Mouse (Mus musculus) limb, embryonic 12.5 days (tissue): ENCODE data around the gene Megf6. TPM values are rescaled to one million over a fixed set of nuclear protein-coding genes. Genes with fewer than 3 reads are reported as not detected.

ENCODE experiments used
- ATAC-seq: fragments of 200-750 bp; cut with Nextera tagmentation; 2 replicates; pipeline ENCODE4 v1.8.0; 2017; ENCODE audit warnings: low read depth, moderate TSS enrichment; ENCODE audit not compliant: insufficient number of reproducible peaks, insufficient read depth, low FRiP score, low TSS enrichment
- H3K27ac ChIP-seq: fragments of 300-500 bp; sonication (generic); 2 replicates; pipeline ENCODE4 v1.5.1; 2016; ENCODE audit warnings: mild to moderate bottlenecking, moderate library complexity
- H3K27me3 ChIP-seq: fragments of 300-500 bp; sonication (generic); 2 replicates; pipeline ENCODE4 v1.6.1; 2016; ENCODE audit warnings: mild to moderate bottlenecking, moderate library complexity
- H3K36me3 ChIP-seq: fragments of 300-500 bp; sonication (generic); 2 replicates; pipeline ENCODE4 v1.6.1; 2016; ENCODE audit warnings: mild to moderate bottlenecking, moderate library complexity
- H3K4me1 ChIP-seq: fragments of 300-500 bp; sonication (generic); replicated peaks from 2 replicates; pipeline ENCODE4 v1.6.1; 2016
- H3K4me2 ChIP-seq: fragments of 300-500 bp; sonication (generic); 2 replicates; pipeline ENCODE4 v1.6.1; 2016; ENCODE audit warnings: mild to moderate bottlenecking, moderate library complexity
- H3K4me3 ChIP-seq: fragments of 300-500 bp; sonication (generic); replicated peaks from 2 replicates; pipeline ENCODE4 v1.5.1; 2016; ENCODE audit warnings: mild to moderate bottlenecking
- H3K9ac ChIP-seq: fragments of 300-500 bp; sonication (generic); replicated peaks from 2 replicates; pipeline ENCODE4 v1.6.1; 2016; ENCODE audit warnings: mild to moderate bottlenecking, moderate library complexity
- H3K9me3 ChIP-seq: fragments of 300-500 bp; sonication (generic); 2 replicates; pipeline ENCODE4 v1.6.1; 2016; ENCODE audit warnings: mild to moderate bottlenecking, moderate library complexity
- WGBS: fragments of 180-500 bp; shearing (Covaris S2); methylation state at CpG from one replicate; pipeline ENCODE4 v1.1.7; 2016; 5-methylcytosine and 5-hydroxymethylcytosine counted together
- polyA plus RNA-seq: library from polyadenylated mRNA; unstranded; fragments of >200 nt; fragmentation: Nextera tagmentation; extraction: Ambion mirVana; gene quantifications from 2 replicates; pipeline ENCODE4 v1.2.1, GENCODE M21; 2016

Megf6 gene
- polyA plus RNA-seq, 1 experiment from 2014 or later, result 58.4 TPM

DNA sequence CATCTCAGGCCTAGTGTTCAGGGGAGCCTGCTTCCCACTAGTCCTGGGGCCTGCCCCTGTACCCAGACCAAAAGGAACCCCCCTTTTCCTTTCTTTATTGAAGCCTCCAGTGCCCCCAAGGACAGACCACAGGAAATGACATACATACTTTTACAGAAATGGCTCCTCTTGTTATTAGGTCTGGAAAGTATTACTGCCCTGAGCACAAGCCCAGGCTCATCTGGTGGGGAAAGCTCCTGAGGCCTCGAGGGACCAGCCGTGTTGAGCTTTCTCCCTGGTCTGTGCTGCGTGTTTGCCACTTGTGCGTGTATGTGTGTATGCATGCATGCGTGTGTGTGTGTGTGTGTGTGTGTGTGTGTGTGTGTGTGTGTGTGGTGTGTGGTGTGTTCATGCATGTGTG is 90.2 kb downstream of the Megf6 start:
- peaks cover 10% of the 10 kb centered on the region for H3K4me1 ChIP-seq
- H3K27ac ChIP-seq, result peak overlapping the region; percentile 78
- no peak overlapping the region for H3K4me3 ChIP-seq
- H3K9me3 ChIP-seq, result peaks cover 10% of the 10 kb centered on the region; the same call in 1 of the 2 replicates
- 55% methylated on average over 5 of the region's 5 CpGs for WGBS
- peaks cover 66% of the 10 kb centered on the region for H3K36me3 ChIP-seq
- no peak overlapping the region for H3K9ac ChIP-seq
- peak; percentile 31; the same call in 1 of the 2 replicates for ATAC-seq
- no peaks in the 10 kb centered on the region for H3K27me3 ChIP-seq
- no peak overlapping the region for H3K4me2 ChIP-seq

DNA sequence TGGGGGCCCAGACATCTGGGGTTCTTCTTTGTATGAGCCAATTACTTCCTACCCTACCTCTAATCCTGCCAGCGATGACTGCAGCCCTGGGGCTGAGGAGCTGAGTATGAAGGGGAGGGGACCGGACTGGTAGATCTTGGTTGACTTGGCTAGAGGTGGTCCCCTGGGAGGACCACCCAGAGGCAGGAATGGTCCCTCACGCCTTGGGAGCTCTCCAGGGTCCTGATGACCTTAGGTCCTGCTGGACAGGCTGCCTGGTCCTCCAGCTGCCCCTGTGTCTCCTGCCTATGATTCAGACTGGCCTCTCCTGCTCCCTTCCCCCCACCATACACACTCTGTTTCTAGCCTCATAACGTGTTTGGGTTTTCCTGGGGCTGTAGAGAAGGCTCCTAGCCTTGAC is 91.5 kb downstream of the Megf6 start:
- no peak for ATAC-seq
- Histone ChIP-seq H3K36me3 (peaks cover 73% of the 10 kb centered on the region), H3K4me3 (no peak overlapping the region), H3K27ac (no peak overlapping the region), H3K9me3 (peaks cover 10% of the 10 kb centered on the region; the same call in 1 of the 2 replicates), H3K4me2 (no peak overlapping the region), H3K27me3 (no peaks in the 10 kb centered on the region), H3K4me1 (peaks cover 10% of the 10 kb centered on the region), H3K9ac (no peak overlapping the region)
- WGBS, result 51% methylated on average over 4 of the region's 4 CpGs

DNA sequence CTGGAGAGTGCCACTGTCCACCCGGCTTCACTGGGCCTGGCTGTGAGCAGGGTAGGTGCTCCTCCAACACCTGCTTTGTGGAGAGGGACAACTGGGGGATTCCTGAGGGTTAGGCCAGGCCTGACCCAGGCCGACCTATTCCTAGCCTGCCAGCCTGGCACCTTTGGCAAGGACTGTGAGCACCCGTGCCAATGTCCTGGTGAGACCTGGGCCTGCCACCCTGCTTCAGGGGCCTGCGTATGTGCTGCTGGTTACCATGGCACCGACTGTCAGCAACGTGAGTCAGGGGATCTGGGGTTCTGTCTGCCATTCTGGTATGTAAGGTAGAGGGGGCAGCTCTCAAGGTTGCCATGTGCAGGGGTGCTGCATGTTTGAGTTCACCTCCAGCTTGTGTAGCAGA is 97.0 kb downstream of the Megf6 start:
- H3K9ac ChIP-seq, result no peak overlapping the region; the same call in 1 of the 2 replicates
- peaks cover 10% of the 10 kb centered on the region; the same call in 1 of the 2 replicates for H3K9me3 ChIP-seq
- H3K27me3 ChIP-seq, result no peaks in the 10 kb centered on the region
- ATAC-seq, result no peak
- H3K4me1 ChIP-seq, result no peaks in the 10 kb centered on the region
- 80% methylated on average over 6 of the region's 6 CpGs for WGBS
- no peak overlapping the region for H3K4me3 ChIP-seq
- no peak overlapping the region for H3K27ac ChIP-seq
- no peak overlapping the region for H3K4me2 ChIP-seq
- peaks cover 97% of the 10 kb centered on the region for H3K36me3 ChIP-seq

DNA sequence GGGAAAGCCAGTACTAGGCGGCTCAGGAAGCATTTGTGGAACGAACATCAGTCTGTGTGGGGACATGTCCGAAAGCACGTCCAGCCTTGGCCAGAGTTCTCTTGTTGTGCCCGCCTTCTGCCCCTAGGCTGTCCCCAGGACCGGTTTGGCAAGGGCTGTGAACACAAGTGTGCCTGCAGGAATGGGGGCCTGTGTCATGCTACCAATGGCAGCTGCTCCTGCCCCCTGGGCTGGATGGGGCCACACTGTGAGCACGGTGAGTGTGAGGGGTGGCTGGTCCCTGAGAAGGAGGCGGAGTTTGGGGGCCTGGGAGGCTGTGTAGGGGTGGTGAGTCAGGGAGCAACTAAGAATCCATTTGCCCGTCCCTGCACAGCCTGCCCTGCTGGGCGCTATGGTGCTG is 99.0 kb downstream of the Megf6 start:
- Histone ChIP-seq H3K27me3 (no peaks in the 10 kb centered on the region), H3K4me1 (no peaks in the 10 kb centered on the region), H3K27ac (0 out of 2 replicates have a peak overlapping the region, but pooled peaks have one; percentile 13), H3K9ac (no peak overlapping the region), H3K4me2 (no peak overlapping the region), H3K36me3 (peaks cover 91% of the 10 kb centered on the region), H3K4me3 (no peak overlapping the region), H3K9me3 (no peaks in the 10 kb centered on the region)
- 55% methylated on average over 10 of the region's 10 CpGs for WGBS
- ATAC-seq, result no peak

DNA sequence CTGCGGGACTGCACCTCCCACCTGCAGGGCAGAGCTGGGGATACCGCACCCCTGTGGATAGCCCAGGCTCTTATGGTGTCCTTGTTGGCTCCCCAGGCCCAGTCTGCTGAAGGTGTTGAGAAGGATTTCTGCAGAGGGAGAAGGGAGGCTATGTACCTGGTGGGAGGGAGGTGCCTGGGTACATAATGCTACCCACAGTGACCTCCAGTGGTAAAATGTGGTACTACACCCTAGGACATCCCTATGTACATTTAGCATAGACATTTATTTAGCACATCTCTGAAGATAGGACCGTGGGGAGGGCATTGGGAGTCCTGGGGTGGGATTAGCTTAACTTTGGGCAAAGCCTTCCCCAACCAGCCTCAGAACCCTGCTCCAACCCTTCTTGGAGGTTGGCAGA is 102.5 kb downstream of the Megf6 start:
- Histone ChIP-seq H3K9ac (no peak overlapping the region), H3K27ac (no peak overlapping the region), H3K27me3 (no peaks in the 10 kb centered on the region), H3K36me3 (peaks cover 83% of the 10 kb centered on the region), H3K9me3 (no peaks in the 10 kb centered on the region), H3K4me3 (no peak overlapping the region), H3K4me2 (no peak overlapping the region), H3K4me1 (no peaks in the 10 kb centered on the region)
- WGBS, result 54% methylated on average over 3 of the region's 3 CpGs
- ATAC-seq, result 0 out of 2 replicates have a peak, but pooled peaks have one; percentile 32

DNA sequence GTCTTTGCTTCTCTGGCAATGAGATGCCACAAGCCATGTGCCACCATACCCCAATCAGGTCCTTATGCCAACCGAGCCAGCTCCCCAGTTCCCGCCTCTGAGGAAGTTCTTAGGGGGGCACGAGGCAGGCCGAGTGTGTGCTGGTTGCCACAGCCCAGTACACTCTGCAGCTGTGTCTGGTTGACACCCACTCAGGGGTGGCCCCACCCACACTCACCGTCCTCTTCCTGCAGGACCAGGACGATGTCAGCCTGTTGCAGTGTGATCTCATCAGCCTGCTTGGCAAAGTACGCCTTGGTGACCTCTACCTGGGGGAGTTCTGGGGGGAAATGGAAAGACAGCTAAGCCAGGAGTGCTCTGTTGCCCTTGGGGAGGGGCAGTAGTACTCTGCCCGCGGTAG is 109.0 kb downstream of the Megf6 start:
- Histone ChIP-seq H3K27me3 (no peaks in the 10 kb centered on the region), H3K27ac (no peak overlapping the region), H3K9me3 (no peaks in the 10 kb centered on the region), H3K4me1 (0 out of 2 replicates have a peak, but pooled peaks cover 6% of the 10 kb centered on the region), H3K4me2 (no peak overlapping the region), H3K36me3 (peaks cover 28% of the 10 kb centered on the region), H3K4me3 (no peak overlapping the region), H3K9ac (no peak overlapping the region)
- 83% methylated on average over 9 of the region's 9 CpGs for WGBS
- ATAC-seq, result no peak

DNA sequence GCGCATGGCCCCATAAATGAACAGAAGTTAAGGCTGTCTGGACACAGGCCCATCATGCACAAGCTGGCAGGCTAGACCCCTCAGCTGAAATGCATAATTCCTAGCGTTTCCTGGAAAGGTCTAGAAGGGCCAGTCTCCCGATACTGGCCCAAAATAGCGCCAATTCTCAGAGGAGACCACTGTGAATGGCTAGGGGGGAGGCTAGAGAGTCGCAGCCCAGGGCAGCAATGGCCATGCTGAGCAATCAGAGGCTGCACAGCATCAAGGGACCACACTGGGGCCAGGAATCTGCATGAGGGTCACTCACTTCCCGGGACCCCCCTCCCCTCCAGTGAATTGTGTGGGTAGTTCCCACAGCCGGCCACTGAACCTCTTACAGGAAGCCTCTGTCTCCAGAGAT is 113.1 kb downstream of the Megf6 start:
- Histone ChIP-seq H3K9ac (no peak overlapping the region), H3K4me1 (0 out of 2 replicates have a peak, but pooled peaks cover 6% of the 10 kb centered on the region), H3K27ac (no peak overlapping the region), H3K36me3 (no peaks in the 10 kb centered on the region), H3K9me3 (no peaks in the 10 kb centered on the region), H3K27me3 (no peaks in the 10 kb centered on the region), H3K4me2 (no peak overlapping the region), H3K4me3 (no peak overlapping the region)
- 78% methylated on average over 7 of the region's 7 CpGs for WGBS
- ATAC-seq, result no peak

DNA sequence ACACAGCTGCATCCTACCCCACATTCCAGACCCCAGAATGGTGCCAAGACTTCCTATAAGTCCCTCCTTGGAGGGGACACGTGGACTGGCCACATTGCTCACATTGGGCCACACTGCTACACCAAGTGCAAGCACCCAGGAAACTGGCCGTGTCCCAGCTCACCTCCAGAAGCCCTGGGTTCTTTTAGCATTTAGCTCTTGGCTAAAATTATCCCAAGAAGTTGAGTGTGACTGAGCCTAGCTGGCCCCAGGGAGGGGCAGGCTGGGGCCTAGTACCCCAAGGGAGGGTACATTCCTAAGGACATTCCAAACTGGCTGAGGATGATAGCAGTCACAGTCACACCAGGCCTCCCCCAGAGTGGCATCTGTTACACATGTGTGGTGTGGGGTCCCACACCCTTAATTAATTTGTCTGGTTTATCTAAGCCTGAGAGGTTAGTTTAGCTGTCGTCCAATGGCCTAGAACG is 123.2 kb downstream of the Megf6 start:
- Histone ChIP-seq H3K4me1 (peaks cover 33% of the 10 kb centered on the region), H3K4me3 (no peak overlapping the region), H3K9me3 (no peaks in the 10 kb centered on the region), H3K27ac (no peak overlapping the region), H3K27me3 (peaks cover 15% of the 10 kb centered on the region), H3K9ac (no peak overlapping the region), H3K36me3 (no peaks in the 10 kb centered on the region), H3K4me2 (no peak overlapping the region)
- WGBS, result 38% methylated on average over 4 of the region's 4 CpGs
- no peak for ATAC-seq

DNA sequence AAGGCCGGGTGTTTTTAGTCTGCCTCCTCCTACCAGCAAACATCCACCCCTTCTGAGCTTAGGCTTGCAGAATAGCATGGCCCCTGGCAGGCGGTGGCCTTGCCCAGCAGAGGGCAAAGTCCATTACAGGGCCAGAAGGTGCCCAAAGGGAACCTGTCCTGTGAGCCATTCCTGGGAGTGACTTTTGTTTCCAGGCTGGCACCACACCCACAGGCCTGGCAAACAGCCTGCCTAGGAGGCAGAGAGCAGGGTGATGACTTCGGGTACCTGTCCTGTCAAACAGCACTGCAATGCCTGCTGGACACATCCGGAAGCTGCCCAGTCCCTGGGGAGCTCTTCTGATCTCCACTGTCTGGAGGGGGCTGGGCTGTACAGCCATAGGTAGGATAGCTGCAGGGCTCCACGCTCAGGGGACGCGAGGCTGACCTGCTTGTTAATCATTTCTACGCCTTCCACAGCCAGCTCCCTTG is 123.8 kb downstream of the Megf6 start:
- Histone ChIP-seq H3K9me3 (no peaks in the 10 kb centered on the region), H3K27ac (no peak overlapping the region), H3K27me3 (peaks cover 20% of the 10 kb centered on the region), H3K4me3 (no peak overlapping the region), H3K36me3 (no peaks in the 10 kb centered on the region), H3K4me2 (no peak overlapping the region), H3K4me1 (peaks cover 34% of the 10 kb centered on the region), H3K9ac (peak overlapping the region; percentile 37; the same call in 1 of the 2 replicates)
- ATAC-seq, result no peak
- 19% methylated on average over 8 of the region's 8 CpGs for WGBS

DNA sequence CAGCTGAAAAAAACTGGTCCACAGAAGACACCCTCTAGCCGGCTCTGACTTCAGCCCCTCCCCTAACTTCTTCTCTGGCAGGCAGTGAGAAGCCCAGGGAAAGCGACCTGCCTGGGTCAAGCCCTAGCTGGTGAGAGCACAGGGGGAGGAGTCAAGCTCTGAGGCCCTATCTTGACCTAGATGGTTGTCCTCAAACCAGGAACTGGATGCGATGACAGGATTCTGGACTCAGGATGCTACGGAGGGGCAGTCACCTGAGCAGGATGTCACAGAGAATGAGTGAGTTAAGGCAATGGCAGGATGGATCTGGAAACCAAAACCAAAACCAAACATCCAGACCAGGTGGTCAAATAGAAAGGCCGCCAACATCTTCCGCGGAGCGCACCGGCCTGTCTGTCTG is 127.2 kb downstream of the Megf6 start:
- WGBS, result 34% methylated on average over 9 of the region's 9 CpGs
- H3K27me3 ChIP-seq, result peaks cover 46% of the 10 kb centered on the region
- no peak overlapping the region for H3K27ac ChIP-seq
- H3K4me2 ChIP-seq, result no peak overlapping the region
- H3K4me1 ChIP-seq, result peaks cover 44% of the 10 kb centered on the region
- no peak overlapping the region for H3K4me3 ChIP-seq
- no peaks in the 10 kb centered on the region for H3K9me3 ChIP-seq
- no peaks in the 10 kb centered on the region for H3K36me3 ChIP-seq
- no peak for ATAC-seq
- no peak overlapping the region for H3K9ac ChIP-seq

DNA sequence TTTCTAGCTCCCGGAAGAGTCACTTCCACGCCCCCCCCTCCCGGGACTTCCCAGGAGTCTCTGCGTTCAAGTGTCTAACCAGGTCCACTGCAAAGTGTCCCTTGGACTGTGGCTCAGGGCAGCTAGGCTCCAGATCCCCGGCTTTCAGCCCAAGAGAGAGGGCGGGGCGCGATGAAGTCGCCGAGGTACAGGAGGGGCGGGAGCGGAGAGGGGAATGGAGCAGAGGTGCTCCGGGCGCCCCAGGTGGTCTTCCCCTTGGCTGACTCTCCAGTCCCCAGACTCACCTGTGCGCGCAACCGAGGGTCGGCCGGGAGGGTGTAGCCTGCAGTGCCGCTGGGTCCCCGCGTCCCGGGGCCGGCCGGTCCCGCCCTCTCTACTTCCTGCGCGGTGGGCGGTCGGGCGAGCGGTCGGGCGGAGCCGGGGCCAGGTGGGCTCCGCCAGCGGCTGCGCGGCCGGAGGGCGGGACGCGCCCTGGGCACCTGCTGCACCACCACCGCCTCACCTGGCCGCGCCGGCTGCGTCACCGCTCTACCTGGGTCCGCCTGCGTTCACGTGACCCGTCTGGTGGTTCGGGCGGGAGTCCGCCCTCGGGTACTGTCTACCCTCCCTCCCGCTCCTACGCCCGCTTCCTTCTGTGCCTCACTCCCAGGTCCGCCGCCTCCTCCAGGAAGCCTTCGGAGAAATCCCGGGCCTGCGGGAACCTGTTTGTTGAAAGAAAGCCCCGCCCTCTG is 129.2 kb downstream of the Megf6 start:
- Histone ChIP-seq H3K9ac (peak overlapping the region; percentile 55), H3K4me1 (peaks cover 24% of the 10 kb centered on the region), H3K27ac (no peak overlapping the region), H3K27me3 (peaks cover 47% of the 10 kb centered on the region), H3K36me3 (no peaks in the 10 kb centered on the region), H3K4me3 (peak overlapping the region; percentile 58), H3K4me2 (peak overlapping the region; percentile 96), H3K9me3 (no peaks in the 10 kb centered on the region)
- peak; percentile 57 for ATAC-seq
- WGBS, result under 1% methylated on average over 65 of the region's 66 CpGs
